Mouse (Mus musculus) central nervous system, embryonic 11.5 days (tissue): ENCODE results near the gene Nrg4. TPM values are rescaled to one million over a fixed set of nuclear protein-coding genes. Genes with fewer than 3 reads are reported as not detected.

ENCODE experiments used
- polyA plus RNA-seq: library from polyadenylated mRNA; depleted of rRNA; stranded (reverse); fragments of >200 nt; gene quantifications from 2 replicates; pipeline ENCODE4 v1.2.3, GENCODE M21; 2012; rRNA removed

Gene Nrg4
- polyA plus RNA-seq = 0.36 and 0.58 TPM in 2 replicates

DNA sequence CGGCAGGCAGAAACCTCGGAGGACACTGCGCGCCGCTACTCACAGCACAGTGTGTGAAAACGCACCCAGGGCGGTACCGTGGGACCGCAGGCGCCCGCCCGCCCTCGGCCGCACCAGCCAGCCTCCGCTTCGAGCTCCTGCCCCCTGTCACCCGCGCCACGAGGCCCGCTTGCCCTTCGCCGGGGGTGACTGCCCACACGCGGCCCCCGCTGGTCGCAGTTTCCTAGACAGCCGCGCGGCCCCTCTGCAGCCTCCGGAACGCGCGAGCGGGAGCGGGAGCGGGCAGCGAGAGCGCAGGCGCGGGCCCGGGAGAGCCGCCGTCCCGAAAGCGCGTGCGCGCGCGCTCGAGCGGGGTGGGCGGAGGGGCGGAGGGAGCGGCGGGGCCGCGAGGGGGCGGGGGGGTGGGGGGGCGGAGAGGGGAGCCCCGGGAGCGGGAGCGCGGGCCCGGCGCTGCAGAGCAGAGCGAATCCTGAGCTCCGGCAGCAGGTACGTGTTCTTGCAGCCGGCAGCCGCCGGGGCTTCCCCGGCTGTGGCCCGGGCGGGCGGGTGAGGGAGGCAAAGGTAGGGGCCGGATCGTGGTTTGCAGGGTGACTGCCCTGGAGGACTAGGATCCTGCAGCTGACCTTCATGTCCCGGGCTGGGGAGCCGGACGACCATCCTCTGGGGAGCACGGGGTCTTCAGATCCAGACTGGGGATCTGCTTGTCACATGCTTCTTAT, at the start of gene Nrg4, which contains the start of gene Tmem266:
Nrg4 (minus strand) TSS at position 330 of the 719 bp plus-strand sequence.
Tmem266 (plus strand) TSS at position 399 of the 719 bp plus-strand sequence.

DNA sequence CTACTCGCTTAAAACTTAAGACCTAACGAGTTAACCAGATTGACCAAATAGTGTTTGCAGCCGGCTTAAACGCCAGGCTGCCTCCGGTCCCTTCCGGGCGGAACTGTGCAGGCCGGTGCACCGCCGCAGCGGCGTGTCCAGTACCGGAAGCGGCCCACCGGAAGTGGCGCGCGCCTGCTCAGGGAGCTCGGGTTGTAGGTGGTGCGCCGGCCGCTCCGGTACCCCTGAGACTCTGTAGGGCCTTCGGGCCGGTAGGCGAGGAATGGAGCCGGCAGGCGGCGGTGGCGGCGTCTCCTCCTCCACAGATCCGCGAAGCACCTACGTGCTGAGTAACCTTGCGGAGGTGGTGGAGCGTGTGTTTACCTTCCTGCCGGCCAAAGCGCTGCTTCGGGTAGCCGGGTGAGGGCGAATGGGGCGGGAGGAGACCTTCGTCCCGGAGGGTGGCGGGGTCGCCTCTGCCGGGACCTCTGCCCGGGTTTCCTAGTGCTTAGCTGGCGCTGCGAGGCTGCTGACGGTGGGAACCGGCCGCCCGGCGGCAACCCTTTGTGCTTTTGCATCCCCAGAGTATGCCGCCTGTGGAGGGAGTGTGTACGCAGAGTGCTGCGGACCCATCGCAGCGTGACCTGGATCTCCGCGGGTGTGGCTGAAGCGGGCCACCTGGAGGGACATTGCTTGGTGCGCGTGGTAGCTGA, 117.7 kb downstream of the Nrg4 start, which contains the start of gene Fbxo22:
Fbxo22 (plus strand) TSS at position 136 of the 692 bp plus-strand sequence.

Other genes with a start within 250 kb of the Nrg4 start
- 22.1 and 25.8 TPM in 2 replicates for gene Ube2q2, start 178.0 kb downstream of the Nrg4 start, polyA plus RNA-seq
- gene Fbxo22, start 117.9 kb downstream of the Nrg4 start, polyA plus RNA-seq = 40.3 and 44.9 TPM in 2 replicates
- 1.2 and 1.5 TPM in 2 replicates for gene Tmem266, start 69 bp upstream of the Nrg4 start, polyA plus RNA-seq
- gene Etfa, start 185.4 kb upstream of the Nrg4 start, polyA plus RNA-seq = 68.0 and 76.9 TPM in 2 replicates
- 15.2 and 18.0 TPM in 2 replicates for gene Isl2, start 211.8 kb upstream of the Nrg4 start, polyA plus RNA-seq